Mouse (Mus musculus) bone marrow macrophage, adult 2 months (primary cell): ENCODE data around the gene S100z.

Experiments
- CTCF ChIP-seq: IDR thresholded peaks from 2 replicates; pipeline ENCODE4 v1.5.1; 2012; ENCODE audit warnings: low read depth, mild to moderate bottlenecking, low read length, moderate library complexity
- POLR2A ChIP-seq: IDR thresholded peaks from 2 replicates; pipeline ENCODE4 v1.6.1; 2012; ENCODE audit warnings: mild to moderate bottlenecking, low read depth, low read length, borderline replicate concordance

DNA sequence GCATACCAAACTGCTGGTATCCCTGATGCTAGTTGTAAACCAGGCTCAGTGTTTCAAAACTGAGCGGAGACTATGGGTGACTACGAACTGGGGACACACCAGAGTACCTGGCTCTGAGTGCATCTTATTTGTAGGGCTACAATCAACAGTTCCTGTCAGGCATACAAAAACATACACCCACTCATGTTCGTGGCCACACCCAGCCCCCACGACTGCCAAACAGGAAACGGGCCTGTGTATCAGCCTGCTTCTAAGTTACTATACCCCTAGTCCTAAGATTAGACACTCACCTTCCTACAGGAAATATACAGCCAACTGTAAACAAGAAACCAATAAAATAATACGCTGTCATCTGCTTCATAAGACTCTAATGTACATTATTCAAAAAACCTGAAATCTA is 42.5 kb upstream of the S100z start:
- TF ChIP-seq CTCF: no peak
- TF ChIP-seq POLR2A: no peak
